Mouse (Mus musculus) embryo, embryonic 11.5 days (tissue): Measurements from ENCODE around the gene Upk1a.
A peak's percentile ranks its signal among the peaks of the same experiment; 100 is the strongest.

Experiments
- DNase-seq: peaks from one replicate; pipeline ENCODE4 v3.0.0-alpha.2; 2012; ENCODE audit warnings: low read depth, low spot score

The Upk1a gene

DNA sequence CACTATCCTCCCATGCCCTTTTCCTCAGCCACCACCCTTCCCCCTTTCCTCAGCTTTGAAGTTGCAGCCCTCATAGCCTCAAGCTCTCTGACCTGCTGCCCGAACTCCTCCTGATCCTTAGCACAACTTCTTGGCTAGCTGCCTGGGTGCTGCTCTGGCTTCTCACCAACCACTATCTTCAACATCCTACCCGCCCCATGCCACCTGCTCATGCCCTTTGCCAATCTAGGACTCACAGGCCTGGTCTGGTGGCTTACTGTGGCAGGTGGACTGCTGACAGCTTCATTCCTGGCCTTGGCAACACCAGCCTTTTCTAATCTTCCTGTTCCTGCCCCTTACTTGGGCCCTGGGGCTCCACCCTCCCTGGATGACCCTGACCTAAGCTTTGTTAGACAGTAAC is 39.7 kb downstream of the Upk1a start:
- DNase-seq, result no peak

GRCm38 (mm10) chr7:30572389-30572788 is 40.3 kb downstream of the Upk1a start:
- DNase-seq, result no peak

DNA sequence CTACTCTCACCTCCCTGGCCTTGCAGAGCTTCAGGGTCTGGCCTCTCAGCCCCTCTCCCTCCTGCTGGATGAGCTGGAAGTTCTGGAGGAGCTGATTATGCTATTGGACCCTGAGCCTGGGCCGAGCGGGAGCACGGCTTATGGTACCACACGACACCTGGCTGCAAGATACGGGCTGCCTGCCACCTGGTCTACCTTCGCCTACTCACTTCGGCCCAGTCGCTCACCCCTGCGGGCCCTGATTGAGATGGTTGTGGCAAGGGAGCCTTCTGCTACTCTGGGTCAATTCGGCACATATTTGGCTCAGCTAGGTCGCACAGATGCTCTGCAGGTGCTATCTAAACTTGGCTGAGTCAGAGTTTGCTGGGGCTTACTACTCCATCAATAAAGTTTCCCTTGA is 45.1 kb downstream of the Upk1a start:
- DNase-seq, result no peak

DNA sequence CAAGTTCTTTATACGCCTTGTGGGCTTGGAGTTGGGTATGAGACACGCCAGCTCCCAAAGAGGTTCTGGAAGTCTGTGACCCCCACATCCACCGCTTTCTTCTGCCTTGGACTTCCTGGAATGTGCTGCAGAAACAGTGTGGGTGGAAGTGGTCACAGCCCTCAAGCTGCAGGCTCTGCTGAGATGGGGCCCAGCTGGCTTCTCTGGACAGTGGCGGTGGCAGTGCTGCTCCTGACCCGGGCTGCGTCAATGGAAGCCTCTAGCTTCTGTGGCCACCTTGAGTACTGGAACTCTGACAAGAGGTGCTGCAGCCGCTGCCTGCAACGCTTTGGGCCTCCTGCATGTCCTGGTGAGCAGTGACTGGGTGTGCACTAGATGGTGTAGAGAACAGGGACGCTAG is 46.6 kb downstream of the Upk1a start:
- DNase-seq, result no peak

- DNase-seq, result no peak
Observed at GRCm38 (mm10) chr7:30564970-30565571, 47.6 kb downstream of the Upk1a start, which contains the start of gene Igflr1. Igflr1 (plus strand) TSS chr7:30565427.

DNA sequence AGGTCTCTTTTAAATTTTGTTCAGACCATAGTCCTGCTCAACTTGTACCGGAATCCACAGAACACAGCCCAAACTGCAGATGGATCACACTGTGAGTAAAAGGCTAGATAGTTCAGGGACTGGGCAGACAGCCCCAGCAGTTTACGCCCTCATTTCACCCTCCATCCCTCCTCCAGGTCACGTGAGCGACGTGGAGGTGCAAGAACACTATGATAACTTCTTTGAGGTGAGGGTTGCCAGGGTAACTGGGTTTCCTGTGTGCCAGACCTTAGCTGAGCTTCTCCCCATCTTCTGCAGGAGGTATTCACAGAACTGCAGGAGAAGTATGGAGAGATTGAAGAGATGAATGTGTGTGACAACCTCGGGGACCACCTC is 48.8 kb downstream of the Upk1a start:
- DNase-seq, result no peak

DNA sequence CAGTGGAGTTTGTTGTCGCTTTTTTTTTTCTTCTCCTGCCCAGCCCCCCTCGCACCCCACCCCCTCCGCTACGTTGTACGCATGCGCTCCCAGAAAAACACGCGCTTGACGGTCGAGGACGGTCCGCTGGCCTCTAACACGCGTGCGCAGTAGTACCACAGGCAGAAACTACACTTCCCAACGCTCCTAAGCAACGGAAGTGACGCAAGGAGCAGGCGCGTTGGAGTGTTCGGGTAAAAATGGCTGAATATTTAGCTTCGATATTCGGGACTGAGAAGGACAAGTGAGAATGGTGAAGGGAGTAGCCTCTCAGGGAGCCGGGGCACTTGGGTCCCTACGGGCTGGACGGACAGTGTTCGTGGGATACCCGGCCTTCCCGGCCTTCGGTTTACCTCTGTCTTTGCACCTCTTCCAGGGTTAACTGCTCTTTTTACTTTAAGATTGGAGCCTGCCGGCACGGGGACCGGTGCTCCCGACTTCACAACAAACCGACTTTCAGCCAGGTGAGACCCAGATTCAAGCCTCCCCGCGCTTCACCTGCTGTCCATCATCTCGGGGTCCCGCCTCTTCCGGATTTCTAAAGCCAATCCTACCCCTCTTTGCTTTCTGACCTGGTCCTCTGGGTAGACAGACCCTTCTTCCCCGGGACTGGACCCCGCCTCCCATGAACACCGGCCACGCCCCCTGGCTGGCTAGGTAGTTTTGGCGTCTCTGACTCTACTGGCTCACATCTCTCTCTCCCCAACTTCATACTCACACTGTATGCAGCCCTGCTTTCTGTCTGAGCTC is 49.3 kb downstream of the Upk1a start, which contains the start of the genes U2af1l4, Gm49396 and Psenen:
Gene U2af1l4, plus strand, starts transcription at position 185 of the 789 bp plus-strand sequence.
Gene Gm49396, plus strand, starts transcription at position 228 of the 789 bp plus-strand sequence.
Gene Psenen, minus strand, starts transcription at position 511 of the 789 bp plus-strand sequence.
- peak; percentile 98 for DNase-seq

GRCm38 (mm10) chr7:30562526-30563116 is 50.0 kb downstream of the Upk1a start:
- no peak for DNase-seq

DNA sequence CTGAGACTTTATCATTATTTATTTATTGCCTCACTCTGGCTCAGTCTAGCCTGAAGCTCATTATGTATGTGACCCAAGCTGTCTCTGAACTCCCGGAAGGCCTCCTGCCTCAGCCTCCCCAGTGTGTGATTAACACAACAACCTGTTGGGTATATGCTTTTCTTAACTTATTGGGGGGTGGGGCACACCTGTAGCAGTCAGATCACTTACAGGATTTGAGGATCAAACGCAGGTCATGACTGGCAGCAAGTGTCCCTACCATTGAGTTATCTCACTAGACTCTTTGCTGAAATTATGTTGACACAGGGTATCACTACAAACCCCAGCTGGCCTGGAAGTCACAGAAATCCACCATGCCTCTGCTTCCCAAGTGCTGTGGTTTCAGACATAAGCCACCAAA is 52.4 kb downstream of the Upk1a start:
- DNase-seq, result no peak

- DNase-seq, result peak; percentile 93
Observed at GRCm38 (mm10) chr7:30559443-30559954, 53.1 kb downstream of the Upk1a start, which contains the start of gene Lin37. Lin37 (minus strand) TSS chr7:30559838.

- no peak for DNase-seq
Observed at GRCm38 (mm10) chr7:30558656-30559442, 53.8 kb downstream of the Upk1a start.

GRCm38 (mm10) chr7:30557901-30558514 is 54.6 kb downstream of the Upk1a start:
- DNase-seq, result no peak

GRCm38 (mm10) chr7:30556894-30557536 is 55.6 kb downstream of the Upk1a start:
- DNase-seq, result no peak

- no peak for DNase-seq
Observed at GRCm38 (mm10) chr7:30553810-30554584, 58.6 kb downstream of the Upk1a start.
